Mouse (Mus musculus) liver, postnatal 0 days (tissue): Measurements from ENCODE around the gene Mcm10. TPM values are rescaled to one million over a fixed set of nuclear protein-coding genes. Genes with fewer than 3 reads are reported as not detected.

Experiments
- ATAC-seq: fragments of 200-750 bp; cut with Nextera tagmentation; 2 replicates; pipeline ENCODE4 v1.8.0; 2017; ENCODE audit warnings: mild to moderate bottlenecking, moderate library complexity
- DNase-seq: peaks from one replicate; pipeline ENCODE4 v3.0.0-alpha.2; 2016
- H3K27ac ChIP-seq: fragments of 300-500 bp; sonication (generic); 2 replicates; pipeline ENCODE4 v1.5.1; 2014; ENCODE audit warnings: antibody characterized with exemption, moderate library complexity, mild to moderate bottlenecking, low read depth
- H3K27me3 ChIP-seq: fragments of 300-500 bp; sonication (generic); 2 replicates; pipeline ENCODE4 v1.6.1; 2014; ENCODE audit warnings: low read length, control low read depth, mixed read lengths; ENCODE audit not compliant: insufficient read depth
- H3K36me3 ChIP-seq: fragments of 300-500 bp; sonication (generic); replicated peaks from 2 replicates; pipeline ENCODE4 v1.6.1; 2014; ENCODE audit warnings: mild to moderate bottlenecking, control low read depth, low read length, moderate library complexity, mixed read lengths; ENCODE audit not compliant: insufficient read depth
- H3K4me1 ChIP-seq: fragments of 300-500 bp; sonication (generic); 2 replicates; pipeline ENCODE4 v1.6.1; 2014; ENCODE audit warnings: antibody characterized with exemption, mild to moderate bottlenecking, control low read depth; ENCODE audit not compliant: insufficient read depth
- H3K4me2 ChIP-seq: fragments of 300-500 bp; sonication (generic); 2 replicates; pipeline ENCODE4 v1.6.1; 2014; ENCODE audit warnings: low read depth, mild to moderate bottlenecking, low read length, moderate library complexity, mixed read lengths
- H3K4me3 ChIP-seq: fragments of 300-500 bp; sonication (generic); 2 replicates; pipeline ENCODE4 v1.5.1; 2014; ENCODE audit warnings: low read depth, low read length
- H3K9ac ChIP-seq: fragments of 300-500 bp; sonication (generic); replicated peaks from 2 replicates; pipeline ENCODE4 v1.6.1; 2014; ENCODE audit warnings: mild to moderate bottlenecking, moderate library complexity
- H3K9me3 ChIP-seq: fragments of 300-500 bp; sonication (generic); 2 replicates; pipeline ENCODE4 v1.6.1; 2016; ENCODE audit warnings: mild to moderate bottlenecking, control low read depth, low read length, mixed read lengths
- CTCF ChIP-seq: sonication (generic); IDR thresholded peaks from 2 replicates; pipeline ENCODE4 v1.5.1; 2016; ENCODE audit warnings: antibody characterized with exemption, low read depth
- EP300 ChIP-seq: IDR thresholded peaks from 2 replicates; pipeline ENCODE4 v1.6.1; 2016; ENCODE audit warnings: antibody characterized with exemption, low read depth, mild to moderate bottlenecking
- WGBS: fragments of 180-500 bp; shearing (Covaris S2); extraction: QIAGEN DNeasy Blood & Tissue Kit; methylation state at CpG from one replicate; pipeline ENCODE4 v1.1.7; 2014; ENCODE audit not compliant: insufficient replicate concordance; 5-methylcytosine and 5-hydroxymethylcytosine counted together
- polyA plus RNA-seq: library from polyadenylated mRNA; unstranded; fragments of >200 nt; fragmentation: Nextera tagmentation; extraction: Ambion mirVana; gene quantifications from 2 replicates; pipeline ENCODE4 v1.2.1, GENCODE M21; 2015

Gene Mcm10
- polyA plus RNA-seq, 1 experiment from 2014 or later = 12.2 TPM

GRCm38 (mm10) chr2:5040281-5041161 lies 27.9 kb upstream of the Mcm10 start:
- peaks cover 24% of the 10 kb centered on the region for H3K4me1 ChIP-seq
- peaks cover 64% of the 10 kb centered on the region for H3K36me3 ChIP-seq
- no peak overlapping the region for H3K4me3 ChIP-seq
- DNase-seq = no peak
- TF ChIP-seq EP300 (peak; percentile 86), CTCF (no peak)
- no peaks in the 10 kb centered on the region for H3K9me3 ChIP-seq
- no peak overlapping the region for H3K27ac ChIP-seq
- no peaks in the 10 kb centered on the region for H3K27me3 ChIP-seq
- WGBS = 61% methylated on average over 12 of the region's 12 CpGs
- no peak overlapping the region for H3K9ac ChIP-seq
- no peak overlapping the region for H3K4me2 ChIP-seq
- ATAC-seq = no peak

DNA sequence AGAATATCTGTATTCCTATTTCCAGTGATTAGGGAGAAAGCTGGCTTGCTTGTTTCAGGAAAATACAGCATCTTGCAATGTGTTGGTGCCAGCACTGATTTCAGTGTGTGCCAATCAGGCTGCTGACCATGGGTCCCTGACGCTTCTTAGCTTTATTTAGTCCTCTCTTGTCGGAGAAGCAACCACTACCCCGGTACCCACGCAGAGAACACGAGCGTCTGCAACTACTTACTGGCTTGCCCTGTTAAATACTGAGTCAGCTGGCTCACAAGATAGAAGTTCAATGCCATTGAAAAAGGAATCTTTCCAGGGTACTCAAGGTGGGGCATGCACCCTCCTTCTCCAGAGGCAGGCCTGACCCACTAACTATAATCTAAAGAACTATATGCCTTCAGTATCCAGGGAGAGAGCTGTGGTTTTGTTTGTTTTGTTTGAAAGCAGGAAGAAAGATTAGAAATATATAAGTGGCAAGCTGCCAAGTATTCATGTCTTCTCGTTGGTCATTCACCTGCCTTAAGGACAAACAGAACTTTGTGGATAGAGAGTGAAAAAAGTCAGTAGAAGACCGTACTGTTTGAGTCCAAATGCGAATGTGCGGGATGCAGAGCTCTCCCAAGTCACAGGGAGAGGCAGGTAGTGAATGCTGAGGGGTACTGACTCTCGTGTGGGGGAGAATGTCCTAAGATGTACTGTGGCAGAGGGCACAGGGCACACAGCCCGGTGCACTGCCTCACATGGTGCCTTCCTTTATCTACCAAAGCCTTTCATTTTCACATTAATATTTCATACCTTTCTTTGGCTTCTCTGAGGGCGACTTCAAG lies 27.0 kb upstream of the Mcm10 start:
- Histone ChIP-seq H3K4me3 (no peak overlapping the region), H3K9me3 (no peaks in the 10 kb centered on the region), H3K36me3 (peaks cover 59% of the 10 kb centered on the region), H3K4me1 (peaks cover 22% of the 10 kb centered on the region), H3K9ac (no peak overlapping the region), H3K4me2 (no peak overlapping the region), H3K27ac (no peak overlapping the region), H3K27me3 (no peaks in the 10 kb centered on the region)
- WGBS = 76% methylated on average over 13 of the region's 13 CpGs
- DNase-seq (no peak), ATAC-seq (no peak)
- TF ChIP-seq CTCF = no peak

- WGBS = 85% methylated on average over 5 of the region's 5 CpGs
- Histone ChIP-seq H3K36me3 (peaks cover 64% of the 10 kb centered on the region), H3K4me3 (no peak overlapping the region), H3K4me2 (no peak overlapping the region), H3K4me1 (peaks cover 21% of the 10 kb centered on the region), H3K9ac (no peak overlapping the region), H3K9me3 (no peaks in the 10 kb centered on the region), H3K27ac (no peak overlapping the region), H3K27me3 (no peaks in the 10 kb centered on the region)
- DNase-seq (no peak), ATAC-seq (no peak)
- TF ChIP-seq CTCF = no peak
- no peak for TF ChIP-seq EP300
Observed at GRCm38 (mm10) chr2:5038320-5038719, 25.7 kb upstream of the Mcm10 start.

DNA sequence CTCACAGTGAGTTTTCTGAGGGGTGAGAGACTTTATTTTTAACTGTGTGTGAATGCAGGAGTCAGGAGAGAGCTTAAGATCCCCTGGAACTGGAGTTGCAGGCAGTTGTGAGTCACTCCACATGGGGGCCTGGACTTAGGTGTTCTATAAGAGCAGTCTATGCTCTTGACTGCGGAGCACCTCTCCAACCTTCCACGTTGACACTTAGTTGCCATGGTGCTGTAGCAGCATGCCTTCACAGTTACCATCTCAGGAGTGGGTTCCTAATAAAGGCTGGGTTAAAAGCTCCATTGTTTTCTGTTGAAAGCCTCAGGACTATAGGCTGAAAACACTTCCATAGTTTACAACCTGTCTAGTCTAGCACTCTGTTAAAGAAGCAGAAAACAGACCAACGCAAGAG lies 24.8 kb upstream of the Mcm10 start:
- Histone ChIP-seq H3K4me3 (no peak overlapping the region), H3K4me1 (peaks cover 18% of the 10 kb centered on the region), H3K4me2 (no peak overlapping the region), H3K9ac (no peak overlapping the region), H3K27me3 (no peaks in the 10 kb centered on the region), H3K9me3 (no peaks in the 10 kb centered on the region), H3K27ac (no peak overlapping the region), H3K36me3 (peaks cover 68% of the 10 kb centered on the region)
- DNase-seq (no peak), ATAC-seq (no peak)
- WGBS = 88% methylated on average over 3 of the region's 3 CpGs
- TF ChIP-seq CTCF (no peak), EP300 (no peak)

- H3K36me3 ChIP-seq = peaks cover 68% of the 10 kb centered on the region
- WGBS = 82% methylated on average over 10 of the region's 10 CpGs
Observed at GRCm38 (mm10) chr2:5036411-5037076, 24.0 kb upstream of the Mcm10 start.

DNA sequence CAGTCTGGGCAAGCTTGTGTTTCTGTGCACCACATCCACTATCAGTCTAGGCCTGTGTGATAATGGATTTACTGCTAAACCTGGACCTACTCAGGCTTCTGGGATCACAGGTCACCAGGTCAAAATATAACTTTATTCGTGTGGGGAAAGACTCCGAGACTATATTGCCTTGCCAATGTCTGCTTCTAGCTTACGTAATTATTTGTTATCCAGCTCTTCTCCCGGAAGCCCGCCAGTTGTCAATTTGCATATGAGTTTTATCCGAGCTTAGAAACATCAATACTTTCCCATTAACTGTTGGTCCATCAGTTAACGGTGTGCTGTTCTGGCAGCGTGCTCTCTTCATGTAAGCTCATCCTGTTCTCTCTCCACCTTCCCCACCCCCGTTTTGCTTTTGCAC lies 22.6 kb upstream of the Mcm10 start:
- no peaks in the 10 kb centered on the region for H3K27me3 ChIP-seq
- ATAC-seq (peak; percentile 55), DNase-seq (no peak)
- WGBS = 73% methylated on average over 9 of the region's 9 CpGs
- H3K27ac ChIP-seq = no peak overlapping the region; the same call in 1 of the 2 replicates
- H3K4me3 ChIP-seq = no peak overlapping the region
- no peak for TF ChIP-seq CTCF
- no peak for TF ChIP-seq EP300
- no peaks in the 10 kb centered on the region for H3K9me3 ChIP-seq
- no peak overlapping the region for H3K4me2 ChIP-seq
- H3K4me1 ChIP-seq = peaks cover 7% of the 10 kb centered on the region
- H3K36me3 ChIP-seq = peaks cover 71% of the 10 kb centered on the region
- no peak overlapping the region for H3K9ac ChIP-seq

More at GRCm38 (mm10) chr2:5036411-5037076, 24.0 kb upstream of the Mcm10 start:
- TF ChIP-seq EP300 (no peak), CTCF (no peak)
- H3K4me1 ChIP-seq = peaks cover 9% of the 10 kb centered on the region
- H3K4me3 ChIP-seq = no peak overlapping the region
- H3K27me3 ChIP-seq = no peaks in the 10 kb centered on the region
- no peak overlapping the region for H3K4me2 ChIP-seq
- DNase-seq = no peak
- no peak overlapping the region for H3K27ac ChIP-seq
- no peak overlapping the region for H3K9ac ChIP-seq
- H3K9me3 ChIP-seq = no peaks in the 10 kb centered on the region
- ATAC-seq = no peak
